Mouse (Mus musculus) forebrain, postnatal 0 days (tissue): Measurements from ENCODE around the gene Rtl10. TPM values are rescaled to one million over a fixed set of nuclear protein-coding genes. Genes with fewer than 3 reads are reported as not detected.

ENCODE experiments used
- ATAC-seq: fragments of 200-750 bp; cut with Nextera tagmentation; 2 replicates; pipeline ENCODE4 v1.8.0; 2017; ENCODE audit warnings: mild to moderate bottlenecking, moderate library complexity
- DNase-seq: peaks from one replicate; pipeline ENCODE4 v3.0.0-alpha.2; 2015
- H3K27ac ChIP-seq: fragments of 300-500 bp; sonication (generic); 2 replicates; pipeline ENCODE4 v1.5.1; 2014; ENCODE audit warnings: low read depth, mild to moderate bottlenecking, antibody characterized with exemption, low read length, moderate library complexity, mixed read lengths
- H3K27me3 ChIP-seq: fragments of 300-500 bp; sonication (generic); 2 replicates; pipeline ENCODE4 v1.6.1; 2014; ENCODE audit warnings: mild to moderate bottlenecking, low read length, mixed read lengths; ENCODE audit not compliant: insufficient read depth
- H3K36me3 ChIP-seq: fragments of 300-500 bp; sonication (generic); 2 replicates; pipeline ENCODE4 v1.6.1; 2014; ENCODE audit warnings: mild to moderate bottlenecking, moderate library complexity; ENCODE audit not compliant: insufficient read depth
- H3K4me1 ChIP-seq: fragments of 300-500 bp; sonication (generic); 2 replicates; pipeline ENCODE4 v1.6.1; 2014; ENCODE audit warnings: antibody characterized with exemption; ENCODE audit not compliant: insufficient read depth
- H3K4me2 ChIP-seq: fragments of 300-500 bp; sonication (generic); 2 replicates; pipeline ENCODE4 v1.6.1; 2014; ENCODE audit warnings: low read depth, mild to moderate bottlenecking, moderate library complexity
- H3K4me3 ChIP-seq: fragments of 300-500 bp; sonication (generic); 2 replicates; pipeline ENCODE4 v1.5.1; 2014; ENCODE audit warnings: low read depth, low read length, mixed read lengths
- H3K9ac ChIP-seq: fragments of 300-500 bp; sonication (generic); 2 replicates; pipeline ENCODE4 v1.6.1; 2014; ENCODE audit warnings: mild to moderate bottlenecking
- H3K9me3 ChIP-seq: fragments of 300-500 bp; sonication (generic); 2 replicates; pipeline ENCODE4 v1.6.1; 2016; ENCODE audit warnings: low read length
- CTCF ChIP-seq: sonication (generic); IDR thresholded peaks from 2 replicates; pipeline ENCODE4 v1.5.1; 2016; ENCODE audit warnings: antibody characterized with exemption, control low read depth, low read depth
- WGBS: fragments of 180-500 bp; shearing (Covaris S2); extraction: QIAGEN DNeasy Blood & Tissue Kit; methylation state at CpG from one replicate; pipeline ENCODE4 v1.1.7; 2014; 5-methylcytosine and 5-hydroxymethylcytosine counted together
- polyA plus RNA-seq: library from polyadenylated mRNA; unstranded; fragments of >200 nt; fragmentation: Nextera tagmentation; extraction: Ambion mirVana; gene quantifications from 2 replicates; pipeline ENCODE4 v1.2.1, GENCODE M21; 2015
- total RNA-seq: library from RNA; depleted of rRNA; stranded (reverse); fragments of >200 nt; gene quantifications from 2 replicates; pipeline ENCODE4 v1.2.3, GENCODE M21; 2014

Rtl10 gene
- total and polyA plus RNA-seq, 2 experiments from 2014 or later: 2.9 to 7.7 TPM

- no peaks in the 10 kb centered on the region for H3K9me3 ChIP-seq
- no peaks in the 10 kb centered on the region for H3K4me1 ChIP-seq
- no peaks in the 10 kb centered on the region for H3K27me3 ChIP-seq
- no peak overlapping the region for H3K4me3 ChIP-seq
- TF ChIP-seq CTCF: no peak
- no peak overlapping the region for H3K27ac ChIP-seq
- no peaks in the 10 kb centered on the region; the same call in 1 of the 2 replicates for H3K36me3 ChIP-seq
- ATAC-seq (no peak), DNase-seq (no peak)
- H3K9ac ChIP-seq: no peak overlapping the region
- WGBS: 91% methylated on average over 11 of the region's 11 CpGs
- H3K4me2 ChIP-seq: no peak overlapping the region
Observed at GRCm38 (mm10) chr16:18471381-18471955, 27.2 kb upstream of the Rtl10 start.

- Histone ChIP-seq H3K9me3 (no peaks in the 10 kb centered on the region), H3K27ac (no peak overlapping the region), H3K36me3 (no peaks in the 10 kb centered on the region; the same call in 1 of the 2 replicates), H3K4me2 (no peak overlapping the region), H3K4me3 (no peak overlapping the region), H3K27me3 (no peaks in the 10 kb centered on the region), H3K9ac (no peak overlapping the region), H3K4me1 (no peaks in the 10 kb centered on the region)
- DNase-seq (no peak), ATAC-seq (no peak)
- TF ChIP-seq CTCF: no peak
- WGBS: 84% methylated on average over 6 of the region's 6 CpGs
Observed at GRCm38 (mm10) chr16:18471976-18472375, 26.7 kb upstream of the Rtl10 start.

GRCm38 (mm10) chr16:18472416-18472815, 26.3 kb upstream of the Rtl10 start:
- H3K4me2 ChIP-seq: no peak overlapping the region
- H3K4me3 ChIP-seq: no peak overlapping the region
- H3K27me3 ChIP-seq: no peaks in the 10 kb centered on the region
- H3K36me3 ChIP-seq: no peaks in the 10 kb centered on the region; the same call in 1 of the 2 replicates
- DNase-seq (no peak), ATAC-seq (no peak)
- no peak for TF ChIP-seq CTCF
- H3K9ac ChIP-seq: no peak overlapping the region
- H3K4me1 ChIP-seq: no peaks in the 10 kb centered on the region
- no peaks in the 10 kb centered on the region for H3K9me3 ChIP-seq
- no peak overlapping the region for H3K27ac ChIP-seq
- 50% methylated on average over 4 of the region's 4 CpGs for WGBS

- H3K27me3 ChIP-seq: no peaks in the 10 kb centered on the region
- DNase-seq (no peak), ATAC-seq (no peak)
- H3K27ac ChIP-seq: no peak overlapping the region
- no peak for TF ChIP-seq CTCF
- no peaks in the 10 kb centered on the region for H3K9me3 ChIP-seq
- WGBS: 95% methylated on average over 8 of the region's 8 CpGs
- no peak overlapping the region for H3K9ac ChIP-seq
- H3K36me3 ChIP-seq: no peaks in the 10 kb centered on the region; the same call in 1 of the 2 replicates
- H3K4me1 ChIP-seq: no peaks in the 10 kb centered on the region
- H3K4me2 ChIP-seq: no peak overlapping the region
- no peak overlapping the region for H3K4me3 ChIP-seq
Observed at GRCm38 (mm10) chr16:18472976-18473375, 25.7 kb upstream of the Rtl10 start.

- no peak for TF ChIP-seq CTCF
- 83% methylated on average over 2 of the region's 2 CpGs for WGBS
- Histone ChIP-seq H3K4me1 (no peaks in the 10 kb centered on the region), H3K27me3 (no peaks in the 10 kb centered on the region), H3K36me3 (no peaks in the 10 kb centered on the region; the same call in 1 of the 2 replicates), H3K4me2 (no peak overlapping the region), H3K9me3 (no peaks in the 10 kb centered on the region), H3K4me3 (no peak overlapping the region), H3K27ac (no peak overlapping the region), H3K9ac (no peak overlapping the region)
- DNase-seq (no peak), ATAC-seq (no peak)
Observed at GRCm38 (mm10) chr16:18474021-18474420, 24.7 kb upstream of the Rtl10 start.

GRCm38 (mm10) chr16:18477996-18478395, 20.7 kb upstream of the Rtl10 start:
- Histone ChIP-seq H3K4me1 (no peaks in the 10 kb centered on the region), H3K4me2 (no peak overlapping the region), H3K27ac (no peak overlapping the region), H3K9me3 (no peaks in the 10 kb centered on the region), H3K9ac (no peak overlapping the region), H3K4me3 (no peak overlapping the region), H3K27me3 (no peaks in the 10 kb centered on the region), H3K36me3 (no peaks in the 10 kb centered on the region)
- ATAC-seq (no peak), DNase-seq (no peak)
- peak; percentile 23 for TF ChIP-seq CTCF
- WGBS: 66% methylated on average over 6 of the region's 6 CpGs

- WGBS: 30% methylated on average over 7 of the region's 7 CpGs
- no peaks in the 10 kb centered on the region for H3K36me3 ChIP-seq
- no peak overlapping the region for H3K4me3 ChIP-seq
- DNase-seq (no peak), ATAC-seq (no peak)
- H3K27ac ChIP-seq: no peak overlapping the region
- H3K27me3 ChIP-seq: no peaks in the 10 kb centered on the region
- no peak overlapping the region for H3K4me2 ChIP-seq
- no peaks in the 10 kb centered on the region for H3K9me3 ChIP-seq
- TF ChIP-seq CTCF: no peak
- no peaks in the 10 kb centered on the region for H3K4me1 ChIP-seq
- H3K9ac ChIP-seq: no peak overlapping the region
Observed at GRCm38 (mm10) chr16:18479667-18480066, 19.0 kb upstream of the Rtl10 start.
